Mouse (Mus musculus) stomach, embryonic 16.5 days (tissue): ENCODE data around the gene Slc6a14. TPM values are rescaled to one million over a fixed set of nuclear protein-coding genes. Genes with fewer than 3 reads are reported as not detected.

Source experiments
- ATAC-seq: fragments of 200-750 bp; cut with Nextera tagmentation; 2 replicates; pipeline ENCODE4 v1.8.0; 2017; ENCODE audit warnings: moderate number of reproducible peaks, moderate TSS enrichment; ENCODE audit not compliant: insufficient read depth, low FRiP score
- H3K27ac ChIP-seq: fragments of 300-500 bp; sonication (generic); 2 replicates; pipeline ENCODE4 v1.5.1; 2014; ENCODE audit warnings: low read length
- H3K27me3 ChIP-seq: fragments of 300-500 bp; sonication (generic); 2 replicates; pipeline ENCODE4 v1.6.1; 2014; ENCODE audit warnings: low read length, control low read depth, mixed read lengths; ENCODE audit not compliant: control insufficient read depth, insufficient read depth
- H3K36me3 ChIP-seq: fragments of 300-500 bp; sonication (generic); 2 replicates; pipeline ENCODE4 v1.6.1; 2014; ENCODE audit warnings: low read length; ENCODE audit not compliant: control insufficient read depth, insufficient read depth
- H3K4me1 ChIP-seq: fragments of 300-500 bp; sonication (generic); 2 replicates; pipeline ENCODE4 v1.6.1; 2014; ENCODE audit warnings: low read length, control low read depth, mixed read lengths; ENCODE audit not compliant: control insufficient read depth, insufficient read depth
- H3K4me2 ChIP-seq: fragments of 300-500 bp; sonication (generic); 2 replicates; pipeline ENCODE4 v1.6.1; 2014; ENCODE audit warnings: low read depth, low read length, mixed read lengths
- H3K4me3 ChIP-seq: fragments of 300-500 bp; sonication (generic); replicated peaks from 2 replicates; pipeline ENCODE4 v1.5.1; 2014; ENCODE audit warnings: mild to moderate bottlenecking, low read length
- H3K9ac ChIP-seq: fragments of 300-500 bp; sonication (generic); 2 replicates; pipeline ENCODE4 v1.6.1; 2014; ENCODE audit warnings: low read length
- H3K9me3 ChIP-seq: fragments of 300-500 bp; sonication (generic); replicated peaks from 2 replicates; pipeline ENCODE4 v1.6.1; 2016; ENCODE audit warnings: low read length, control low read depth; ENCODE audit not compliant: control insufficient read depth
- WGBS: fragments of 180-500 bp; shearing (Covaris S2); extraction: QIAGEN DNeasy Blood & Tissue Kit; methylation state at CpG from one replicate; pipeline ENCODE4 v1.1.7; 2014; 5-methylcytosine and 5-hydroxymethylcytosine counted together
- polyA plus RNA-seq: library from polyadenylated mRNA; unstranded; fragments of >200 nt; fragmentation: Nextera tagmentation; extraction: Ambion mirVana; gene quantifications from 2 replicates; pipeline ENCODE4 v1.2.1, GENCODE M21; 2015

Slc6a14 gene
- 2.5 and 2.6 TPM in 2 replicates for polyA plus RNA-seq

DNA sequence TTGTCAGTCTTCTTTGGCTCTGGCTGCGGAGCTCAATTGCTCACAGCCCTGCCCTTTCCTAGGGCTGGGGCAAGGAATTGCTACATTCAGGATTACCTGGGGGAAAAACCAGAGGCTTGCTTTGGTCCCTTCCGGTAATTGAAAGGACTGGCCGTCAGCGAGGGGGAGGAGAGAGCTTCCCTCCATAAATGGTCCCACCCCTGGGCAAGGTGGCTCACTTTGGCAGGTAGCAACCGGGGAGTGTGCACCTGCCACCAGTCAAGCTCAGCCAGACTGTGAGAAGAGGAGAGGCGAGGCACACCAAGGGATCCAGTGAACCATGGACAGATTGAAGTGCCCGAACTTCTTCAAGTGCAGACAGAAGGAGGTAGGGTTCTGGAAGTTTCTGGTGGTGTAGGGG, at the start of gene Slc6a14:
TSS of gene Slc6a14 (plus strand) at position 68 of the 400 bp plus-strand sequence.
- H3K27me3 ChIP-seq: no peaks in the 10 kb centered on the region
- no peak within 1 kb of the TSS for H3K9ac ChIP-seq
- no peaks in the 10 kb centered on the region for H3K9me3 ChIP-seq
- H3K4me1 ChIP-seq: no peaks in the 10 kb centered on the region
- no peaks in the 10 kb centered on the region for H3K36me3 ChIP-seq
- no peak for ATAC-seq
- 58% methylated on average over 7 of the region's 7 CpGs for WGBS
- no peak within 1 kb of the TSS for H3K4me3 ChIP-seq
- no peak within 1 kb of the TSS for H3K27ac ChIP-seq
- no peak within 1 kb of the TSS for H3K4me2 ChIP-seq

- no peak for ATAC-seq
- 31% methylated on average over 7 of the region's 7 CpGs for WGBS
- H3K9me3 ChIP-seq: no peaks in the 10 kb centered on the region
- no peak overlapping the region for H3K4me2 ChIP-seq
- no peaks in the 10 kb centered on the region for H3K4me1 ChIP-seq
- H3K9ac ChIP-seq: no peak overlapping the region
- no peak overlapping the region for H3K4me3 ChIP-seq
- H3K36me3 ChIP-seq: no peaks in the 10 kb centered on the region
- H3K27me3 ChIP-seq: no peaks in the 10 kb centered on the region
- H3K27ac ChIP-seq: no peak overlapping the region
These were observed 43.8 kb upstream of the Slc6a14 start for GRCm38 (mm10) chrX:21670896-21671295.

DNA sequence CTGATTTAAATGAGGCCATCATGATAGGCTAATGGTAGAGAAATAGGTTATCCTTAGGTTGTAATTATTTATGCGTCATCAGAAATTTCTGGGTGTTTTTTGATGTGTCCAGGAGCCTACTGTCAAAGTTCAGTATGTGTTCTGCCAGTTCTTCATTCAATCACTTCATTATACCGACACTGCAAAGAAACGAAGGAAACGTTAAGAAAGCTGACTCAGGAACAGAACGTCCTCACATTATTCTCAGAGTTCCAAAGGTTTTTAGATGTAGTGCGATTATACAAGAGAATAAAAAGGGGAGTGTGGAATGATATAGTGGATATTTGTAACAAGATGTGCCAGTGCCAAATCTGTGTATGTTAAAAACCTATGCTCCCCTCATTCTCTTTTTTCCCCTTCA, 19.5 kb upstream of the Slc6a14 start:
- Histone ChIP-seq H3K4me1 (no peaks in the 10 kb centered on the region), H3K9me3 (no peaks in the 10 kb centered on the region), H3K4me2 (no peak overlapping the region), H3K9ac (no peak overlapping the region), H3K36me3 (no peaks in the 10 kb centered on the region), H3K27me3 (no peaks in the 10 kb centered on the region), H3K4me3 (no peak overlapping the region), H3K27ac (no peak overlapping the region)
- no peak for ATAC-seq
- 68% methylated on average over 6 of the region's 6 CpGs for WGBS

- no peaks in the 10 kb centered on the region for H3K27me3 ChIP-seq
- no peaks in the 10 kb centered on the region for H3K4me1 ChIP-seq
- no peak overlapping the region for H3K4me2 ChIP-seq
- 74% methylated on average over 3 of the region's 3 CpGs for WGBS
- no peak overlapping the region for H3K9ac ChIP-seq
- no peak for ATAC-seq
- no peaks in the 10 kb centered on the region for H3K9me3 ChIP-seq
- H3K36me3 ChIP-seq: no peaks in the 10 kb centered on the region
- H3K27ac ChIP-seq: no peak overlapping the region
- no peak overlapping the region for H3K4me3 ChIP-seq
These were observed 19.0 kb upstream of the Slc6a14 start for GRCm38 (mm10) chrX:21695687-21696086.

DNA sequence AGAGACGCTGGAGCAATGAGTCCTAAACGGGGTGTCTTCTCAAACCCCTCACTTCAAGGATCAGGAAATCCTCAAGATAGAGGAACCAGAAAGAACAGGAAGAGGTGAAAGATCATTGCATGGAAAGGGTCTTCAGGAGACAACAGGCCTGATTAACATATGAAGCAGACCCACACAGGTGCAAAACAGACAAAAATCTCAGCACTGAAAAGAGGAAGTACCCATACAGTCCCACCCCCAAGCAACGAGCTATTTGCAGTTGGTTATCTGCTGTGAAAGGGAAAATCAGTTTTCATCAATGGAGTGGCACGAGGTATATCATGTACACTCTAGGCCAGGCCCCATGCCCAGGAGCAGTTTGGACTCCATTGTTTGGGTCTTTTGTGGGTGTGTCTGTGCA, 13.1 kb upstream of the Slc6a14 start:
- H3K4me1 ChIP-seq: no peaks in the 10 kb centered on the region
- no peaks in the 10 kb centered on the region for H3K27me3 ChIP-seq
- H3K27ac ChIP-seq: no peak overlapping the region
- H3K4me2 ChIP-seq: no peak overlapping the region
- no peak for ATAC-seq
- 75% methylated on average over 4 of the region's 4 CpGs for WGBS
- no peak overlapping the region for H3K9ac ChIP-seq
- H3K4me3 ChIP-seq: no peak overlapping the region
- no peaks in the 10 kb centered on the region for H3K9me3 ChIP-seq
- no peaks in the 10 kb centered on the region for H3K36me3 ChIP-seq

DNA sequence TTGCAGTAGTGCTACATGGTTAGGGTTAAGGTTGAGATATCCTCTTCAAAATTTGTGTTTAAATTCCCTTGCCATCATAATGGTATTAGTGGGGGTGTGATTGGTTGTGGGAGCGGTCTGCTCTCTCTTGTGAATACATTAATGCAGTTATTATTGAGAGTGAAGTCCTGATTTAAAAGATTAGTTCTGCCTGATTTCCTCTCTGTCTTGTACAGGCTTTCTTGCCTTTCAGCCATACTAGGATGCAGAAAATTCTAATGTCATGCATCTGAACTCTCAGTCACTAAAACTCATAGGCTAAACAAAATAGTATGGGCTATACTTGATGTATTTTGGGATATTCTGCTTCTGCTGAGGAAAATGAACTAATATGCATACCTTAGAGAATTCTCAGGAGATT, 10.2 kb upstream of the Slc6a14 start:
- no peak for ATAC-seq
- H3K9me3 ChIP-seq: no peaks in the 10 kb centered on the region
- H3K27ac ChIP-seq: no peak overlapping the region
- H3K4me3 ChIP-seq: no peak overlapping the region
- no peaks in the 10 kb centered on the region for H3K4me1 ChIP-seq
- no peaks in the 10 kb centered on the region for H3K27me3 ChIP-seq
- no peak overlapping the region for H3K9ac ChIP-seq
- 71% methylated on average over 1 of the region's 1 CpGs for WGBS
- H3K4me2 ChIP-seq: no peak overlapping the region
- no peaks in the 10 kb centered on the region for H3K36me3 ChIP-seq

DNA sequence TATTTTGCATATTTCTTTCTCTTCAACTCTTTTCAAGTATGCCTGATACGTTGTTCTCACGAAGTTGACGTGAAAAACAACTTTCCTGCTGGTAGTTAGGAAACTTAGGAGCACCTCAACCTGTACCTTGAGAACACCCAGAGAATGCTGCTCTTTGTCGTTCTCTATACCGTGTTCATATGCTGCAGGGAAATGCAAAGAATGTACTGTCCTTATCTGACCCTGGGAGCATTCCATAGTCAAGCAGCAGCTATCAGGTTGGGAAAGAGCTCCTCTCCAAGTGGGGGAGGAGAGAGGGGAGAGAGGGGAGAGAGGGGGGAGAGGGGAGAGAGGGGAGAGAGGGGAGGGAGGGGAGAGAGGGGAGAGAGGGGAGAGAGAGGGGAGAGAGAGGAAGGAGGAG, 597 bp downstream of the Slc6a14 start:
- H3K27ac ChIP-seq: no peak overlapping the region
- no peaks in the 10 kb centered on the region for H3K4me1 ChIP-seq
- H3K4me2 ChIP-seq: no peak overlapping the region
- no peak overlapping the region for H3K4me3 ChIP-seq
- WGBS: 52% methylated on average over 5 of the region's 5 CpGs
- H3K36me3 ChIP-seq: no peaks in the 10 kb centered on the region
- no peaks in the 10 kb centered on the region for H3K27me3 ChIP-seq
- no peak overlapping the region for H3K9ac ChIP-seq
- no peak for ATAC-seq
- no peaks in the 10 kb centered on the region for H3K9me3 ChIP-seq

GRCm38 (mm10) chrX:21716885-21717284, 2.2 kb downstream of the Slc6a14 start:
- ATAC-seq: no peak
- no peak overlapping the region for H3K4me2 ChIP-seq
- H3K27me3 ChIP-seq: no peaks in the 10 kb centered on the region
- H3K9ac ChIP-seq: no peak overlapping the region
- H3K27ac ChIP-seq: no peak overlapping the region
- no peaks in the 10 kb centered on the region for H3K4me1 ChIP-seq
- H3K36me3 ChIP-seq: no peaks in the 10 kb centered on the region
- no peaks in the 10 kb centered on the region for H3K9me3 ChIP-seq
- H3K4me3 ChIP-seq: no peak overlapping the region
- 89% methylated on average over 2 of the region's 2 CpGs for WGBS

- Histone ChIP-seq H3K4me2 (no peak within 1 kb of the TSS), H3K36me3 (no peaks in the 10 kb centered on the region), H3K4me1 (no peaks in the 10 kb centered on the region), H3K27me3 (no peaks in the 10 kb centered on the region), H3K9me3 (no peaks in the 10 kb centered on the region), H3K9ac (no peak within 1 kb of the TSS), H3K27ac (no peak within 1 kb of the TSS), H3K4me3 (no peak within 1 kb of the TSS)
- ATAC-seq: no peak
These were observed 30.3 kb downstream of the Slc6a14 start, which contains the start of gene Gm28269 for GRCm38 (mm10) chrX:21744997-21745396. Gene Gm28269 (minus strand): TSS chrX:21745097.
